Mouse (Mus musculus) cerebellum, adult 2 months (tissue): ENCODE data around the gene Gucd1.

Experiments used
- CTCF ChIP-seq: fragments of 200-500 bp; IDR thresholded peaks from 2 replicates; pipeline ENCODE4 v1.5.1; 2011; ENCODE audit warnings: low read depth, mild to moderate bottlenecking, control low read depth, low read length, moderate library complexity, borderline replicate concordance; ENCODE audit not compliant: insufficient read depth
- POLR2A ChIP-seq: fragments of 200-500 bp; IDR thresholded peaks from 2 replicates; pipeline ENCODE4 v1.6.1; 2011; ENCODE audit warnings: low read length, control low read depth, borderline replicate concordance; ENCODE audit not compliant: insufficient read depth

DNA sequence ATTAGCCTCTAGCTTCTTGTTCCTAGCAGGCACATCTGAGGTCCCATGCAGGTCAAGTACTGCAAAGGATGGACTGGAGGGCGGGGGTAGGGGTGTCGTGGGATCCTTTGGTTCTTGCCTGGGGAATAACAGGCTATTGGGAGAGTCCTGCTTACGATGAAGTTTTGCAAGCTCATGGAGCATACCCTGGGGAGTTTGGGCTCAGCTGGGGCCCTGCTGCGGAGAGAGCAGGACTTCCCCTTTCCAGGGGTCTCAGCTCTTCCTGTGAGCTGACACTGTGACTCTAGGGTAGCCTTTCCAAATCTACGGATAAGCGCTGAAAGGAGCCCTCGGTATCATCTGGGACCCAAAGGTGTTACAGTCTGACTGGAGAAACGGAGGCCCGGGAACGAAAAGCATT is 193.4 kb downstream of the Gucd1 start:
- TF ChIP-seq POLR2A (no peak), CTCF (no peak)
